Mouse (Mus musculus): ENCODE data around the gene Gm30191. TPM values are rescaled to one million over a fixed set of nuclear protein-coding genes. Genes with fewer than 3 reads are reported as not detected.

Gm30191 gene
- polyA plus RNA-seq, 1 experiment, result not detected

GRCm38 (mm10) chr4:134234876-134235275, 11.9 kb upstream of the Gm30191 start:
- no peak for TF ChIP-seq REST (IDR thresholded peaks at IDR 0.05; ENCODE audit: insufficient read depth, insufficient read length)
- no peak for TF ChIP-seq MYOD1 (IDR thresholded peaks at IDR 0.05; ENCODE audit: control insufficient read depth in 1 of 3, insufficient read length in 2 of 3, low read depth in 2 of 3)
- no peak for TF ChIP-seq POLR2AphosphoS2 (IDR thresholded peaks at IDR 0.05; ENCODE audit: insufficient read length, low read depth)
- TF ChIP-seq CEBPB (IDR thresholded peaks at IDR 0.05; ENCODE audit: insufficient read depth, poor library complexity, severe bottlenecking), result no peak
- no peak for TF ChIP-seq USF1 (IDR thresholded peaks at IDR 0.05; ENCODE audit: low read depth)
- no peak for TF ChIP-seq MAX (IDR thresholded peaks at IDR 0.05; ENCODE audit: low read depth)
- no peak for TF ChIP-seq SRF (IDR thresholded peaks at IDR 0.05; ENCODE audit: control insufficient read depth, insufficient read length, low read depth)
- no peak for TF ChIP-seq MYOG (IDR thresholded peaks at IDR 0.05; ENCODE audit: control insufficient read depth in 1 of 3, insufficient read depth in 1 of 3, insufficient read length in 2 of 3, low read depth in 2 of 3)
- TF ChIP-seq TCF12 (IDR thresholded peaks at IDR 0.05; ENCODE audit: insufficient read depth, poor library complexity, severe bottlenecking), result no peak
- no peak for TF ChIP-seq POLR2A (IDR thresholded peaks at IDR 0.05; ENCODE audit: insufficient read length, low read depth)
- no peak for TF ChIP-seq TCF3 (IDR thresholded peaks at IDR 0.05; ENCODE audit: insufficient read length, low read depth)
- no peaks in the 10 kb centered on the region for H3K36me3 ChIP-seq (ENCODE audit: control insufficient read depth, insufficient read depth)
- no peak overlapping the region for H3K4me3 ChIP-seq
- H3K79me2 ChIP-seq (ENCODE audit: control insufficient read depth, insufficient read depth), result no peaks in the 10 kb centered on the region
- H3ac ChIP-seq (ENCODE audit: control insufficient read depth, insufficient read length), result no peak overlapping the region
- no peak overlapping the region for H3K4me2 ChIP-seq (ENCODE audit: low read depth)
- peaks cover 22% of the 10 kb centered on the region for H3K27me3 ChIP-seq (ENCODE audit: control insufficient read depth, insufficient read depth, insufficient read length)

DNA sequence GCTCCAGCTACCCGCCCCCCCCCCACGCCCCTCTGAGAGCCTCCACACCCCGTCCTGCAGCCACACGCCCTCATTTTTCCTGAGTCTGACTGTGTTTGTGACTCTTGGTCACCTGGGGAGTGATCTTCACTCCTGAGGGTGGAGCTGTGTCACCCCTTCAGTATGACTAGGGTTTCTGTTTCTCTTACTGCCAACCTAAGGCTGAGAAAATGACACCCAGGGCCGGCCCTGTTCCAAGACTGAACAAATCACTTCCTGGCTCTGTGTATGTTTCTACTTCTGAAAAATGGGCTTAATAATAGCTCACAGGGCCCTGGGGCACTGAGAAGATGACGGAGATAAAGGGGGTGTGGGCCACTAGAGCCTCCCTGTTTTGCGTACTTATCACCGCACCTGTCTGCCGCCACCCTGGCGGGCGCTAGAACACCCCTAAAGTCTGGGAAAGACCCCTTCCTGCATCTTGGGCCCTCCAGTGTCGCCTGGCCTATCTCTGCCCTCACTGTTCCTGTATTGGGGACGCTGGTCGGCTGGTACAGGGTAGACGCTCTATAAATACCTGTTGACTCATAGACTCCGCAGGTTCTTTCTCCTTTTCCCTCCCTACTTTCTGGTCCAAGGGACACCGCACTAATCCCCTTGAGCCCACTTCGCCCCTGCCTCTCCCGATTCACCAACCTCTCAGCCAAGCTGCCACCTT, 9.0 kb upstream of the Gm30191 start:
- TF ChIP-seq MAX (IDR thresholded peaks at IDR 0.05; ENCODE audit: low read depth) (no peak), SRF (IDR thresholded peaks at IDR 0.05; ENCODE audit: control insufficient read depth, insufficient read length, low read depth) (no peak), POLR2A (IDR thresholded peaks at IDR 0.05; ENCODE audit: insufficient read length, low read depth) (no peak), TCF3 (IDR thresholded peaks at IDR 0.05; ENCODE audit: insufficient read length, low read depth) (no peak), CEBPB (IDR thresholded peaks at IDR 0.05; ENCODE audit: insufficient read depth, poor library complexity, severe bottlenecking) (no peak), TCF12 (IDR thresholded peaks at IDR 0.05; ENCODE audit: insufficient read depth, poor library complexity, severe bottlenecking) (no peak), E2F4 (IDR thresholded peaks at IDR 0.05; ENCODE audit: insufficient read depth) (no peak), MYOG (IDR thresholded peaks at IDR 0.05; ENCODE audit: control insufficient read depth in 1 of 3, insufficient read depth in 1 of 3, insufficient read length in 2 of 3, low read depth in 2 of 3) (no peak), POLR2AphosphoS2 (IDR thresholded peaks at IDR 0.05; ENCODE audit: insufficient read length, low read depth) (no peak), MYOD1 (IDR thresholded peaks at IDR 0.05; ENCODE audit: control insufficient read depth in 1 of 3, insufficient read length in 2 of 3, low read depth in 2 of 3) (no peak), USF1 (IDR thresholded peaks at IDR 0.05; ENCODE audit: low read depth) (no peak), REST (IDR thresholded peaks at IDR 0.05; ENCODE audit: insufficient read depth, insufficient read length) (no peak)
- no peak overlapping the region for H3K4me3 ChIP-seq
- no peaks in the 10 kb centered on the region for H3K79me2 ChIP-seq (ENCODE audit: control insufficient read depth, insufficient read depth)
- H3ac ChIP-seq (ENCODE audit: control insufficient read depth, insufficient read length), result no peak overlapping the region
- no peak overlapping the region for H3K4me2 ChIP-seq (ENCODE audit: low read depth)
- H3K36me3 ChIP-seq (ENCODE audit: control insufficient read depth, insufficient read depth), result no peaks in the 10 kb centered on the region
- H3K27me3 ChIP-seq (ENCODE audit: control insufficient read depth, insufficient read depth, insufficient read length), result peaks cover 11% of the 10 kb centered on the region

GRCm38 (mm10) chr4:134238279-134238651, 8.5 kb upstream of the Gm30191 start, which contains the start of gene Cnksr1:
Gene Cnksr1 (minus strand): TSS chr4:134238399.
- Histone ChIP-seq H3K27me3 (ENCODE audit: control insufficient read depth, insufficient read depth, insufficient read length) (peaks cover 5% of the 10 kb centered on the region), H3K4me3 (no peak within 1 kb of the TSS), H3K4me2 (ENCODE audit: low read depth) (peak within 1 kb of the TSS; percentile 55), H3K79me2 (ENCODE audit: control insufficient read depth, insufficient read depth) (no peaks in the 10 kb centered on the region), H3K36me3 (ENCODE audit: control insufficient read depth, insufficient read depth) (no peaks in the 10 kb centered on the region), H3ac (ENCODE audit: control insufficient read depth, insufficient read length) (no peak within 1 kb of the TSS)
- no peak for TF ChIP-seq POLR2AphosphoS2 (IDR thresholded peaks at IDR 0.05; ENCODE audit: insufficient read length, low read depth)
- TF ChIP-seq MYOD1 (IDR thresholded peaks at IDR 0.05; ENCODE audit: control insufficient read depth in 1 of 3, insufficient read length in 2 of 3, low read depth in 2 of 3), result peak in 1 of 3 experiments; percentile 30

DNA sequence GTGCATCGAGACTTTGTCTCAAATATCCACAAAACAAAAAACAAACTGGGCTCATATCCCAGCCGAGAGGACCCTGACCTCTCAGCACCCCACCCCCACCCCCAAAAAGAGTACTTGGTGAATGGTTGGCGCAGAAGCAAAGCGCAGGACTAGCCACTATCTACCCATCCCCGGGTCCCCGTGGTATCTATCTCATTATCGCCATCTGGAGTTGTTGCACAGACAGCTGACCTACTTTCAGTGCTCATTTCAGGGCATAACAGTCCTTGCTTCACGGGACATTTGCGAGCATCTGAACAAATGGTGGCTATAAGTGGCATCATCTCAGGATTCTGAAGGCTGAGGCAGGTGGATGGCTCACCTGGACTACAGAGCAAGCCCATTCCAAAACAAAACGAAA, 8.0 kb upstream of the Gm30191 start:
- TF ChIP-seq POLR2A (IDR thresholded peaks at IDR 0.05; ENCODE audit: insufficient read length, low read depth), result no peak
- TF ChIP-seq TCF3 (IDR thresholded peaks at IDR 0.05; ENCODE audit: insufficient read length, low read depth), result no peak
- TF ChIP-seq SRF (IDR thresholded peaks at IDR 0.05; ENCODE audit: control insufficient read depth, insufficient read length, low read depth), result no peak
- TF ChIP-seq E2F4 (IDR thresholded peaks at IDR 0.05; ENCODE audit: insufficient read depth), result no peak
- TF ChIP-seq USF1 (IDR thresholded peaks at IDR 0.05; ENCODE audit: low read depth), result no peak
- no peak for TF ChIP-seq TCF12 (IDR thresholded peaks at IDR 0.05; ENCODE audit: insufficient read depth, poor library complexity, severe bottlenecking)
- no peak for TF ChIP-seq REST (IDR thresholded peaks at IDR 0.05; ENCODE audit: insufficient read depth, insufficient read length)
- no peak for TF ChIP-seq POLR2AphosphoS2 (IDR thresholded peaks at IDR 0.05; ENCODE audit: insufficient read length, low read depth)
- no peak for TF ChIP-seq MAX (IDR thresholded peaks at IDR 0.05; ENCODE audit: low read depth)
- no peak for TF ChIP-seq MYOG (IDR thresholded peaks at IDR 0.05; ENCODE audit: control insufficient read depth in 1 of 3, insufficient read depth in 1 of 3, insufficient read length in 2 of 3, low read depth in 2 of 3)
- Histone ChIP-seq H3ac (ENCODE audit: control insufficient read depth, insufficient read length) (no peak overlapping the region), H3K36me3 (ENCODE audit: control insufficient read depth, insufficient read depth) (no peaks in the 10 kb centered on the region), H3K4me2 (ENCODE audit: low read depth) (peak overlapping the region; percentile 55), H3K4me3 (no peak overlapping the region), H3K27me3 (ENCODE audit: control insufficient read depth, insufficient read depth, insufficient read length) (peaks cover 1% of the 10 kb centered on the region), H3K79me2 (ENCODE audit: control insufficient read depth, insufficient read depth) (no peaks in the 10 kb centered on the region)

Measured in myocyte (in vitro differentiated cells).